Mouse (Mus musculus): Measurements from ENCODE around the gene Pald1.

- no peak for TF ChIP-seq CTCF (IDR thresholded peaks at IDR 0.05; ENCODE audit: control insufficient read depth, insufficient read depth, insufficient read length)
- TF ChIP-seq USF1 (IDR thresholded peaks at IDR 0.05; ENCODE audit: low read depth) = no peak
- TF ChIP-seq MAX (IDR thresholded peaks at IDR 0.05) = peak; percentile 14
- TF ChIP-seq CEBPB (IDR thresholded peaks at IDR 0.05; ENCODE audit: low read depth) = no peak
- no peak for TF ChIP-seq FOSL1 (IDR thresholded peaks at IDR 0.05; ENCODE audit: insufficient read depth, low read length, poor library complexity, severe bottlenecking)
- no peak for TF ChIP-seq MYOD1 (IDR thresholded peaks at IDR 0.05; ENCODE audit: control insufficient read depth, insufficient read length, low read depth)
- TF ChIP-seq MYOG (IDR thresholded peaks at IDR 0.05; ENCODE audit: control insufficient read depth, extremely low read depth, insufficient read length) = no peak
Observed at GRCm38 (mm10) chr10:61272089-61272626, 111.2 kb downstream of the Pald1 start.
